Mouse (Mus musculus) limb, embryonic 10.5 days (tissue): ENCODE data around the gene Htr7. TPM values are rescaled to one million over a fixed set of nuclear protein-coding genes. Genes with fewer than 3 reads are reported as not detected.

Experiments
- DNase-seq: peaks from one replicate; pipeline ENCODE4 v3.0.0-alpha.2; 2017; ENCODE audit warnings: low spot score
- H3K27ac ChIP-seq: fragments of 300-500 bp; sonication (generic); 2 replicates; pipeline ENCODE4 v1.5.1; 2016; ENCODE audit warnings: mild to moderate bottlenecking
- H3K27me3 ChIP-seq: fragments of 300-500 bp; sonication (generic); 2 replicates; pipeline ENCODE4 v1.6.1; 2016; ENCODE audit warnings: low read depth, mild to moderate bottlenecking; ENCODE audit not compliant: poor library complexity, severe bottlenecking
- H3K36me3 ChIP-seq: fragments of 300-500 bp; sonication (generic); 2 replicates; pipeline ENCODE4 v1.6.1; 2016; ENCODE audit warnings: mild to moderate bottlenecking, moderate library complexity
- H3K4me1 ChIP-seq: fragments of 300-500 bp; sonication (generic); 2 replicates; pipeline ENCODE4 v1.6.1; 2016
- H3K4me3 ChIP-seq: fragments of 300-500 bp; sonication (generic); 2 replicates; pipeline ENCODE4 v1.5.1; 2016; ENCODE audit warnings: mild to moderate bottlenecking, moderate library complexity
- H3K9me3 ChIP-seq: fragments of 300-500 bp; sonication (generic); replicated peaks from 2 replicates; pipeline ENCODE4 v1.6.1; 2016; ENCODE audit warnings: mild to moderate bottlenecking
- WGBS: fragments of 180-500 bp; shearing (Covaris S2); methylation state at CpG from one replicate; pipeline ENCODE4 v1.1.7; 2016; 5-methylcytosine and 5-hydroxymethylcytosine counted together
- polyA plus RNA-seq: library from polyadenylated mRNA; unstranded; fragments of >200 nt; fragmentation: Nextera tagmentation; extraction: Ambion mirVana; gene quantifications from 2 replicates; pipeline ENCODE4 v1.2.1, GENCODE M21; 2016

Gene Htr7
- polyA plus RNA-seq, 1 experiment from 2014 or later = not detected

- no peak for DNase-seq
- Histone ChIP-seq H3K36me3 (no peaks in the 10 kb centered on the region), H3K4me3 (no peak overlapping the region), H3K4me1 (peaks cover 6% of the 10 kb centered on the region; the same call in 1 of the 2 replicates), H3K27ac (no peak overlapping the region), H3K9me3 (no peaks in the 10 kb centered on the region), H3K27me3 (no peaks in the 10 kb centered on the region)
- 87% methylated on average over 6 of the region's 6 CpGs for WGBS
These were observed 51.0 kb downstream of the Htr7 start for GRCm38 (mm10) chr19:36006277-36006676.

GRCm38 (mm10) chr19:36004961-36005360 is 52.3 kb downstream of the Htr7 start:
- DNase-seq = no peak
- peaks cover 6% of the 10 kb centered on the region; the same call in 1 of the 2 replicates for H3K4me1 ChIP-seq
- no peaks in the 10 kb centered on the region for H3K27me3 ChIP-seq
- H3K4me3 ChIP-seq = no peak overlapping the region
- no peaks in the 10 kb centered on the region for H3K9me3 ChIP-seq
- 53% methylated on average over 2 of the region's 2 CpGs for WGBS
- H3K36me3 ChIP-seq = no peaks in the 10 kb centered on the region
- H3K27ac ChIP-seq = no peak overlapping the region

- WGBS = 62% methylated on average over 17 of the region's 17 CpGs
- Histone ChIP-seq H3K27ac (0 out of 2 replicates have a peak overlapping the region, but pooled peaks have one; percentile 36), H3K36me3 (no peaks in the 10 kb centered on the region), H3K4me1 (peaks cover 6% of the 10 kb centered on the region; the same call in 1 of the 2 replicates), H3K4me3 (no peak overlapping the region), H3K9me3 (no peaks in the 10 kb centered on the region), H3K27me3 (no peaks in the 10 kb centered on the region)
- no peak for DNase-seq
These were observed 54.5 kb downstream of the Htr7 start for GRCm38 (mm10) chr19:36002476-36003445.

DNA sequence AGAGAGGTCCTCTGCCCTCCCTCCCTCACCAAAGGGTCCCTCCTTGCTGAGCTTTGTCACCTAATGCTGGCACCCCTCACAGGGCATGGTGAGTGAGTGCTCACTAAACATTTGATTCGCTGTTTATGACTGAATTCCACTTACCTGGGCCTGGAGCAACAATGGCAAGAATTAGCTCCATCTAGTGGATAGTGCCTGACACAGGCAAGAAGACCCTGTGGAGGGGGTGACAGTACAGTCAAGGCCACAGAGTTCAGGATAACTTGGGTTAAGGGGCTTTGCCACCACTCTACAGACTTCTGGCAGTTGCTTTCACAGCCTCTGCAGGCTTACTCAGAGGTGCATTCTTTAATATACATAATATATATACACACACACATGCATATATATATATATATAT is 55.8 kb downstream of the Htr7 start:
- Histone ChIP-seq H3K4me1 (peaks cover 6% of the 10 kb centered on the region; the same call in 1 of the 2 replicates), H3K9me3 (no peaks in the 10 kb centered on the region), H3K27me3 (no peaks in the 10 kb centered on the region), H3K27ac (no peak overlapping the region), H3K36me3 (no peaks in the 10 kb centered on the region), H3K4me3 (no peak overlapping the region)
- 64% methylated on average over 1 of the region's 1 CpGs for WGBS
- DNase-seq = no peak

DNA sequence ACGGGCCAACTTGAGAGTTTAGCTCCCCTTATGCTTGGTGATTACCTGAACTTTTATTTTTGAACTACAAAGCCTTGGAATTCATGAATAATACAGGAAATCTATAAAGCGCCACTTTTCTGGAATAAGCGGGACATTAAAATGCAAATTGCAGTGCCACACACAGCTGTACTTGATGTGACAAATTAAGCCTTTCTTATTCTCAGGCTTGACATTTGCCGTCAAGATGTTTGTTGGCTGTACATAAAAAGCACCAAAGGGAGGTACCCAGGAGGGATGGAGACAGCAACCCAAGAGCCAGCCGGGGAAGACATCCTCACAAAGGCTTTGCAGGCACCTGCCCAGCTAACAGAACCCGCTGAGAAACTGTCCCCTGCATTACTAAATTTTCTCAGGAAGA is 56.4 kb downstream of the Htr7 start:
- Histone ChIP-seq H3K36me3 (no peaks in the 10 kb centered on the region), H3K4me3 (no peak overlapping the region), H3K9me3 (no peaks in the 10 kb centered on the region), H3K27ac (no peak overlapping the region), H3K4me1 (peaks cover 6% of the 10 kb centered on the region; the same call in 1 of the 2 replicates), H3K27me3 (no peaks in the 10 kb centered on the region)
- DNase-seq = no peak
- 93% methylated on average over 6 of the region's 6 CpGs for WGBS

GRCm38 (mm10) chr19:35997384-35997783 is 59.9 kb downstream of the Htr7 start:
- WGBS = 62% methylated on average over 3 of the region's 3 CpGs
- H3K36me3 ChIP-seq = no peaks in the 10 kb centered on the region
- H3K9me3 ChIP-seq = no peaks in the 10 kb centered on the region
- no peak overlapping the region for H3K4me3 ChIP-seq
- H3K27me3 ChIP-seq = no peaks in the 10 kb centered on the region
- no peak overlapping the region for H3K27ac ChIP-seq
- peaks cover under 1% of the 10 kb centered on the region; the same call in 1 of the 2 replicates for H3K4me1 ChIP-seq
- no peak for DNase-seq

GRCm38 (mm10) chr19:35987461-35987860 is 69.8 kb downstream of the Htr7 start:
- WGBS = 81% methylated on average over 1 of the region's 1 CpGs
- Histone ChIP-seq H3K9me3 (no peaks in the 10 kb centered on the region), H3K27me3 (no peaks in the 10 kb centered on the region)

DNA sequence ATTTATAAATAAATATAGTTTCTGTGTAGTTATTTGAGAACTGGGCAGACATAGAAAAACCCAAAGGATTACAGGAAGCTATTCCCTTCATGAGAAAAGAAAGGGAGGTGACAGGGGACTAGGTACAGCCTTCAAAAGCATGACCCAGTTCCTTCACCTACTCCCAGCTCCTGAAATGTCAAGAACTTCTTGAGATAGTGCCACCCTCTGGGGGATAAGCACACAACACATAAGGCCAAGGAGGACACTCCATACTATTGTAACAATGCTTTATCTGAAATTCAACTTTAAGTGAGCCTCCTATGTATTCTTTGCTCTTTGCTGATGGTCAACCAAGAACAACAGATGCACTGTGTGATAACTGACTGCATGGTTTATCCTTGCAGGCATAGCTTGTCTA is 82.6 kb downstream of the Htr7 start:
- Histone ChIP-seq H3K4me1 (no peaks in the 10 kb centered on the region), H3K4me3 (no peak overlapping the region), H3K27me3 (no peaks in the 10 kb centered on the region), H3K9me3 (no peaks in the 10 kb centered on the region), H3K27ac (no peak overlapping the region), H3K36me3 (no peaks in the 10 kb centered on the region)
- DNase-seq = no peak

More at GRCm38 (mm10) chr19:35987461-35987860, 69.8 kb downstream of the Htr7 start:
- Histone ChIP-seq H3K4me1 (no peaks in the 10 kb centered on the region), H3K27ac (no peak overlapping the region), H3K4me3 (no peak overlapping the region), H3K36me3 (no peaks in the 10 kb centered on the region)
- no peak for DNase-seq

DNA sequence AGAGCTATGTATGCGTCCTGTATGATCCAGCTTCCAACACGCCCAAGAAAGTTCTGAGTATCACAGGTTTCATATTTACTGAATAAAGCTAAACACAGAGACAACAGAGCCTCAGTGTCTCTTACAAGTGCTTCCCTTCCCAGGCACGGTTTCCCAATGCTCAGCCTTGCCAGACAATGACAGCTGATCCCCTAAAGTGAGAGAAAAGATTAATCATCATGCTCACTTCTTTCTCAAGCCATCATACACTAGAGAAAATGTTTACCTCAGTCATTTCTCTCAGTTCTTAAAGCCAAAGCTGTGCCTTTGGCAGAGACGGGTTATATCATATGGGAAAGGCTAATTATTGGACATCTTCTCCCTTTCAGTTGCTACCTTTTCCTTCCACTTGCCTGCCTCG is 99.7 kb downstream of the Htr7 start:
- Histone ChIP-seq H3K4me3 (no peak overlapping the region), H3K4me1 (no peaks in the 10 kb centered on the region), H3K27ac (no peak overlapping the region), H3K36me3 (no peaks in the 10 kb centered on the region), H3K27me3 (no peaks in the 10 kb centered on the region), H3K9me3 (no peaks in the 10 kb centered on the region)
- no peak for DNase-seq
- 89% methylated on average over 5 of the region's 5 CpGs for WGBS

DNA sequence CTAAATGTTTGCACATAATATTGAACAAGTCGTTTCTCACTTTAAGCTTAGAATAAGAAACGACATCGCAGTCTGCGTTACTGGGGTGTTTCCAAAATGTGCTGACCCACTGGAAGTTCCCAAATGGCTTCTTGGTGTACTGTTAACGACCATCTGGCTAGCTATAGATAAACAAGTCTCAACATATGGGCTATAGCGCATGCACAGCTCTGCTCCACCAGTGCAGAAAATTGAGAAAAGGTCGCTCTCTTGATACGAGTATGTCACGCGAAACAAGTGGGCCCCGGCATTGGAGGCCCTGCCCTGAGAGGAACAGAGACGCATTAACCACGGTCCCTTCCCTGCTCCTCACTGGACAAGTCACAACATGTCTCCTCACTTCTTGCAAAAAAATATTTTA is 101.6 kb downstream of the Htr7 start:
- Histone ChIP-seq H3K9me3 (no peaks in the 10 kb centered on the region), H3K4me1 (no peaks in the 10 kb centered on the region), H3K36me3 (no peaks in the 10 kb centered on the region), H3K4me3 (no peak overlapping the region), H3K27me3 (no peaks in the 10 kb centered on the region), H3K27ac (no peak overlapping the region)
- WGBS = 92% methylated on average over 13 of the region's 13 CpGs
- DNase-seq = no peak

GRCm38 (mm10) chr19:35949888-35950287 is 107.4 kb downstream of the Htr7 start:
- Histone ChIP-seq H3K36me3 (no peaks in the 10 kb centered on the region), H3K27ac (no peak overlapping the region), H3K27me3 (no peaks in the 10 kb centered on the region), H3K4me3 (no peak overlapping the region), H3K9me3 (no peaks in the 10 kb centered on the region), H3K4me1 (no peaks in the 10 kb centered on the region)
- WGBS = 86% methylated on average over 1 of the region's 1 CpGs
- DNase-seq = no peak

DNA sequence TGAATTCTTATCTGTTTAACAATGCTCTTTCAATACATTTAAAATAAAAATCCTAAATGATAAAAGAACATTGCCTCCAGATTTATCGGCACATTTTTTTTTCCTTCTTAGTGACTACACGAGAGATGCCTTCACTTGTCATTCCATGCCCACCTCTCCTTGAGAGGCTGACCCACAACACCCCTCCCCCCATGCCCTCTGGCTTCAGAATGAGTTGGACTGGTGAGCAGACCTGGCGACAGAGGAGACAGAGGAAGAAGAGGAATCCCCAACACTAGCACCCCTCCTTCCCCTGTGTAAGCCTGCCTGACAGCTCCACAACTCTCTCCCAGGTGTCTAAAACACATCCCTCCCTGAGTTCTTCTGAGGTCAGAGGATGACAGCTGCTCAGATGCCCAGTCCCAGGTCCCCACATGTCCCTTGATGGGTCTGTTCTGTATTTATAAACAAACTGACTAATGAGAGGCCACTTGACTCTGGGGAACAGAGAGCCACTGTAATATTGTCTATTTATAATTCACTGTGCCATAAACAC is 132.3 kb downstream of the Htr7 start:
- no peaks in the 10 kb centered on the region for H3K4me1 ChIP-seq
- H3K27me3 ChIP-seq = no peaks in the 10 kb centered on the region
- no peaks in the 10 kb centered on the region for H3K9me3 ChIP-seq
- H3K27ac ChIP-seq = no peak overlapping the region
- no peak for DNase-seq
- no peaks in the 10 kb centered on the region for H3K36me3 ChIP-seq
- WGBS = 57% methylated on average over 3 of the region's 3 CpGs
- no peak overlapping the region for H3K4me3 ChIP-seq

DNA sequence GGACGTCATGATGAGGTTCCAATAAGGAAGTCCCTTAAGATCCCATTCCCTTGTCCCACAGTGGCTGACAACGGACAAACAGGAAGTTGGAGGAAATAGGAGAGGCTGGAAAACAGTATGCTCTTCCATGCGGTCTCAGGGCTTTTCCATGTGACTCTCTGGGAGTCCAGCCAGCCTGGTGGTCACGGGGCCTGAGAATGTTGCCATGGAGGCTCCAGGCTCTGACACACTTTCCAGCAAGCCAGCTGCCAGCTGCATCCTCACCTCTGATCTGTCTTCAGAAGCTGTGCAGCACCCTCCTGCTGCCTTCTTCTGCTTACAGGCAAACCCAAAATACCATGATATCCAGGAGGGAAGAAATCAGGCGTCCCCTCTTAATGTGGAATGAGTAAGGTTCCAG is 132.9 kb downstream of the Htr7 start:
- Histone ChIP-seq H3K9me3 (no peaks in the 10 kb centered on the region), H3K27ac (no peak overlapping the region), H3K27me3 (no peaks in the 10 kb centered on the region), H3K4me3 (no peak overlapping the region), H3K4me1 (no peaks in the 10 kb centered on the region), H3K36me3 (no peaks in the 10 kb centered on the region)
- DNase-seq = no peak
- WGBS = 72% methylated on average over 5 of the region's 5 CpGs
